Mouse (Mus musculus) testis, adult 2 months (tissue): Measurements from ENCODE around the gene Brms1. TPM values are rescaled to one million over a fixed set of nuclear protein-coding genes. Genes with fewer than 3 reads are reported as not detected.

ENCODE experiments used
- H3K27ac ChIP-seq: fragments of 200-500 bp; 2 replicates; pipeline ENCODE4 v1.5.1; 2012; ENCODE audit warnings: low read depth, low read length; ENCODE audit not compliant: control insufficient read depth, insufficient read depth
- H3K27me3 ChIP-seq: fragments of 200-500 bp; 2 replicates; pipeline ENCODE4 v1.6.1; 2012; ENCODE audit warnings: mild to moderate bottlenecking, low read length, moderate library complexity; ENCODE audit not compliant: control insufficient read depth, insufficient read depth
- H3K36me3 ChIP-seq: fragments of 200-500 bp; 2 replicates; pipeline ENCODE4 v1.6.1; 2012; ENCODE audit warnings: mild to moderate bottlenecking, low read length; ENCODE audit not compliant: control insufficient read depth, insufficient read depth
- H3K4me1 ChIP-seq: fragments of 200-500 bp; 2 replicates; pipeline ENCODE4 v1.6.1; 2012; ENCODE audit warnings: low read length; ENCODE audit not compliant: control insufficient read depth, insufficient read depth
- H3K4me3 ChIP-seq: fragments of 200-500 bp; 2 replicates; pipeline ENCODE4 v1.5.1; 2012; ENCODE audit warnings: low read depth, mild to moderate bottlenecking, low read length, moderate library complexity, mixed read lengths; ENCODE audit not compliant: control insufficient read depth
- CTCF ChIP-seq: fragments of 200-500 bp; IDR thresholded peaks from 2 replicates; pipeline ENCODE4 v1.5.1; 2012; ENCODE audit warnings: low read depth, mild to moderate bottlenecking, inconsistent platforms, low read length, moderate library complexity; ENCODE audit not compliant: control insufficient read depth, insufficient read depth, insufficient replicate concordance
- POLR2A ChIP-seq: fragments of 200-500 bp; IDR thresholded peaks from 2 replicates; pipeline ENCODE4 v1.6.1; 2012; ENCODE audit warnings: low read depth, mild to moderate bottlenecking, inconsistent platforms, low read length, moderate library complexity; ENCODE audit not compliant: control insufficient read depth
- polyA plus RNA-seq: library from polyadenylated mRNA; depleted of rRNA; stranded (reverse); fragments of >200 nt; gene quantifications from 2 replicates; pipeline ENCODE4 v1.2.3, GENCODE M21; 2012

Gene Brms1
- polyA plus RNA-seq, 1 experiment = 216 TPM

DNA sequence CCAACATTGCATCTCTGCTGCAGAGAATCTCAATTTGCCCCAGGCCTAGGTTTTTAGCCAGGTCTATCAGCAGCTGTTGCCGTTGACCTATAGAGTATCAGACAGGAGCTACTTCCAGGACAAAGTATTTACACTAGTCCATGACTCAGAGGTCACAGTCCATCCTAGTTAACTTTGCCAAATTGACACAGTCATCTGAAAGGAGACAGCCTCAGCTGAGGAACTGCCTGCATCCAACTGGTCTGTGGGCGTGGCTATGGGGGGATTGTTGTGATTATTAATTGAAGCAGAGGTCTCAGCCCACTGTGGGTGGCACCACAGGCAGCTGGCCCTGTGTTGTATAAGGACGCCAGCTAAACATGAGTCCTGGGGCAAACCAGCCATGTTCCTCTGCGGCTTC, 36.2 kb upstream of the Brms1 start:
- Histone ChIP-seq H3K4me1 (peaks cover 9% of the 10 kb centered on the region), H3K27me3 (no peaks in the 10 kb centered on the region), H3K4me3 (no peak overlapping the region), H3K27ac (no peak overlapping the region), H3K36me3 (no peaks in the 10 kb centered on the region)
- TF ChIP-seq POLR2A = no peak
- TF ChIP-seq CTCF = no peak

DNA sequence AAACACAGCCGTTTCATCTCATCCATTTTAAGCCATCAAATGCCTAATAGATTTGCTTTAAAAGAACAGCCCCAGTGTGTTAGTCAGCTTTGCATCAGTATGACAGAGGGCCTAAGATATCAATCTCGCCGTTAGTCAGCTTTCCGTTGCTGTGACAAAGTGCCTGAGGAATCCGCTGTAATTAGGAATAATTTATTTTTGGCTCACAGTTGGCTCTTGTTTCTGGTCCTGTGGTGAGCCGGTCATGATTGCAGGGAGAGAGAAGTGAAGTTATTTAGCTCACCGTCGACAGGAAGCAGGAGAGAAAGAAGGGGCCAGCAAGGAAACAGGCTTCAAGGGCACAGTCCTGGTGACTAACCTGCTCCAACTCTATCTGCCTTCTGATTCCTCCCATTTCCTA, 28.0 kb upstream of the Brms1 start:
- H3K4me3 ChIP-seq = no peak overlapping the region
- peaks cover 10% of the 10 kb centered on the region for H3K4me1 ChIP-seq
- no peaks in the 10 kb centered on the region for H3K36me3 ChIP-seq
- H3K27ac ChIP-seq = no peak overlapping the region
- H3K27me3 ChIP-seq = no peaks in the 10 kb centered on the region
- TF ChIP-seq POLR2A (no peak), CTCF (no peak)

DNA sequence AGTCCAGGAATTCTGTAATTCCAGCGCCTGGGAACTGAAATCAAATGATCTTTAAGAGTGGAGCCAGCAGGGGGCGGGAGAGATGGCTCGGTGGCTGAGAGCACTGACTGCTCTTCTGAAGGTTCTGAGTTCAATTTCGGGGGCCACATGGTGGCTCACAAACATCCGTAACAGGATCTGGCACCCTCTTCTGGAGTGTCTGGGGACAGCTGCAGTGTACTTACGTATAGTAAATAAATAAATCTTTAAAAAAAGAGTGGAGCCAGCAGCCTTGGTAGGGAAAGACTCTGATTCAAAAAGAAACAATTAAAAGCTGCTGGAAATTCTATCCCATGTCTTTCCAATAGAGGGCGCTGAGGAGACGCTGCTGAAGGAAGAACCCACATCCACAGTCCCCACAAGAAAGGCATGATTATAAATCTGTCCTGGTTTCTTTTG, 26.2 kb upstream of the Brms1 start:
- Histone ChIP-seq H3K4me1 (peaks cover 10% of the 10 kb centered on the region), H3K4me3 (no peak overlapping the region), H3K27ac (no peak overlapping the region), H3K36me3 (no peaks in the 10 kb centered on the region), H3K27me3 (no peaks in the 10 kb centered on the region)
- TF ChIP-seq CTCF (no peak), POLR2A (no peak)

DNA sequence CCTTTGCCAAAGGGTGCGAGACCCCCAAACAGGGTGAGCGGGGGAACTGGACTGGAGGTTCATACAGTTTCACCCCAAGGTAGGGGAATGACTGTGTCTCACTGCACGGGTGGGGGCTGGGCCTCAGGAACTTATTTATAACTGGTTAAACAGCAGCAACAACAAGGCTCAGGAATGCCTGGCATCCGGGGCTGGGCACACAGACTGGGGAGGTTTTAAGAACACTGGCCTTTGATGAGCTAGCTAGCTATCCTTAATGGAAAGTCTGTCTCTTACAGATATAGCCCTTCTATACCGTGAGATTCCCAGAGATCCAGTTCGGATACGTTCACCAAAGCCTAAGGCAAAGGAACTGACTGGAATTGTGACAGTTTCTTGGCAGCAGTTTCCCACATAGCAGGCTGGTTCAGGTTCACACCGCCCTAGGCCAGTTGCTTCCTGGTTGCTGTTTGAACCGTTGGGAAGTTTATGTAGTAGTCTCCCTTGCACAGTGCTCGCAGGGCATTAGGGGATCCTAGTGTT, 24.9 kb upstream of the Brms1 start:
- peaks cover 10% of the 10 kb centered on the region for H3K4me1 ChIP-seq
- no peaks in the 10 kb centered on the region for H3K36me3 ChIP-seq
- no peaks in the 10 kb centered on the region for H3K27me3 ChIP-seq
- no peak for TF ChIP-seq POLR2A
- H3K27ac ChIP-seq = no peak overlapping the region
- no peak overlapping the region for H3K4me3 ChIP-seq

DNA sequence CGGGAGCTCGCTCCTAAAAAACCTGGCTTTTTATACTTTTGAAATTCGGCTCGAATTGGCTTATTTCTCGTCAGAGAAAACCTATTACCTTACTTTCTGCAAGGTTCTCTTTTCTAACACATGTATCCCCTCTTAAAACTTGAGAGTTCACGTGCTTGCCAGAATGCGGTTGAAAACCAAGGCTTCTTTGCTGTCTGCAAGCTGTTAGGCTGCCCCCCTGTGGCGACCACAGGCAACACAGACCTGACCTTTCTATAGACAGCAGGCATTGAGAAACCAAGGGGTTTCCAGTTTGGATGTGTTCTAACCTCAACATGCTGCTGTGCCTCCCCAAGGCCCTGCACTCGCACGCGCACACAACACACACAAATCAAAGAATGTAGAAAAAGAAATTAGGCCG, 24.4 kb upstream of the Brms1 start:
- Histone ChIP-seq H3K4me1 (peaks cover 10% of the 10 kb centered on the region), H3K27me3 (no peaks in the 10 kb centered on the region), H3K27ac (no peak overlapping the region), H3K4me3 (no peak overlapping the region), H3K36me3 (no peaks in the 10 kb centered on the region)
- peak; percentile 76; the same call in 1 of the 2 replicates for TF ChIP-seq CTCF
- TF ChIP-seq POLR2A = no peak

DNA sequence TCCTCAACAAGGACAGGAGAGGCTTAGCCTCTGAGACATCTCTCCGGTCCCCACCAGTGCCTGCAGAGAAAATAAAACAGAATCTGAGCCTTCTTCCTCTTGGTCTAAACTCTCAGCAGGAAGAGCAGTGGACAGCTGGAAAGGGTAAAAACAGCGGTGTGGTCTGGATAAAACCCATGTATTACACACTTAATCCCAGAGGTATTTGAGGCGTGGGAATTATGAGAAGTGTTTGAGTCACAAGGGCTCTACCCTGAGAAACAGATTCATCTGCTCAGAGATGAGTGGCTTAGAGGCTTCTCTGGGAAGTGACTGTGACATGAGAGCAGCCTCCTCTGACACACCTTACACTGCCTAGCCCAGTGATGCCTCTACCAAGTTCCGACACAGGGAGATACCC, 23.5 kb upstream of the Brms1 start:
- Histone ChIP-seq H3K27ac (no peak overlapping the region), H3K27me3 (no peaks in the 10 kb centered on the region), H3K36me3 (no peaks in the 10 kb centered on the region), H3K4me1 (peaks cover 10% of the 10 kb centered on the region), H3K4me3 (no peak overlapping the region)
- TF ChIP-seq POLR2A = no peak
- no peak for TF ChIP-seq CTCF

DNA sequence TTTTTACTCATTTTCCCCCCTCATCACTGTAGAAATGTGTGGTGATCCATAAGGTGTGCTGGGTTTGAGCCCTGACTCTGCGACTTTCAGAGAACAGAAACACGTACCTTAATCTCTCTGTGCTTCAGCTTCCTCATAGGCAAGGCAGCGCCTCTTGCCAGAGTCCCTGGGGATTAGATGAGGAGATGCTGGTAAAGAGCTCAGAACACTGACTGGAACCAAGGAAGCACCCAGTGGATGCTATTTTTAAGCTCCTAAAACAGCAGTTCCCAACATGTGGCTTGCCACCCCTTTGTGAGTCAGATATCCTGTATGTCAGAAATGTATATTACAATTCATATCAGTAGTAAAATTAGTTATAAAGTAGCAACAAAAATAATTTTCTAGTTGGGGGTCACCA, 23.0 kb upstream of the Brms1 start:
- no peak overlapping the region for H3K27ac ChIP-seq

DNA sequence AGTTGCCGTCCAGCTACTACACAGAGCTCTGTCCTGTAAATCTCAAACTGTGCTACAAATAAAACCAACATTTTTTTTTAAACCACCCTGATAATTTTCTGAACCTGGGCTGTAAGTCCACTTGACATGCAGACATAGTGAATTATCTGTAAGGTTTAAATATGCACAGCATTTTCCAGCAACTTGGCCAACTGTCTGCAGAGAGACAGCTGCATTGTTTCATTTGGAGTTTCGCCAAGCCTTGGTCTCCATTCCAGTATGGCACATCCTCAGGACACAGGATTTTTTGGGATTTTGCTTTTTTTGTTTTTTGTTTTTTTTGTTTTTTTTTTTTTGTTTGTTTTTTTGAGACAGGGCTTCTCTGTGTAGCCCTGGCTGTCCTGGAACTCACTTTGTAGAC, 19.7 kb upstream of the Brms1 start:
- no peak overlapping the region for H3K4me3 ChIP-seq
- TF ChIP-seq CTCF (no peak), POLR2A (no peak)
- no peaks in the 10 kb centered on the region for H3K36me3 ChIP-seq

More for the DNA sequence above, 23.0 kb upstream of the Brms1 start:
- TF ChIP-seq POLR2A (no peak), CTCF (no peak)
- H3K4me3 ChIP-seq = no peak overlapping the region
- H3K36me3 ChIP-seq = no peaks in the 10 kb centered on the region
- no peaks in the 10 kb centered on the region for H3K27me3 ChIP-seq
- peaks cover 10% of the 10 kb centered on the region for H3K4me1 ChIP-seq

More for the DNA sequence above, 19.7 kb upstream of the Brms1 start:
- H3K27ac ChIP-seq = no peak overlapping the region
- no peaks in the 10 kb centered on the region for H3K27me3 ChIP-seq
- peaks cover 15% of the 10 kb centered on the region for H3K4me1 ChIP-seq
